Mouse (Mus musculus) thymus, postnatal 4 days (tissue): ENCODE results near the gene Klf12.

Experiments used
- DNase-seq: peaks from one replicate; pipeline ENCODE4 v3.0.0; 2021

The Klf12 gene

GRCm38 (mm10) chr14:100231384-100231783 is 53.1 kb downstream of the Klf12 start:
- no peak for DNase-seq

- DNase-seq, result no peak
These were observed 56.4 kb downstream of the Klf12 start for GRCm38 (mm10) chr14:100228120-100228519.

GRCm38 (mm10) chr14:100227717-100228116 is 56.8 kb downstream of the Klf12 start:
- no peak for DNase-seq

- no peak for DNase-seq
These were observed 60.3 kb downstream of the Klf12 start for GRCm38 (mm10) chr14:100224151-100224550.

GRCm38 (mm10) chr14:100222260-100222659 is 62.2 kb downstream of the Klf12 start:
- no peak for DNase-seq

GRCm38 (mm10) chr14:100215213-100215785 is 69.2 kb downstream of the Klf12 start:
- DNase-seq, result no peak

- no peak for DNase-seq
These were observed 71.4 kb downstream of the Klf12 start for GRCm38 (mm10) chr14:100213066-100213465.

- DNase-seq, result no peak
These were observed 72.7 kb downstream of the Klf12 start for GRCm38 (mm10) chr14:100211826-100212117.

- DNase-seq, result no peak
These were observed 73.2 kb downstream of the Klf12 start for GRCm38 (mm10) chr14:100211036-100211825.

- no peak for DNase-seq
These were observed 74.6 kb downstream of the Klf12 start for GRCm38 (mm10) chr14:100209814-100210419.

- no peak for DNase-seq
These were observed 77.4 kb downstream of the Klf12 start for GRCm38 (mm10) chr14:100207081-100207480.

GRCm38 (mm10) chr14:100206207-100206606 is 78.3 kb downstream of the Klf12 start:
- DNase-seq, result no peak

GRCm38 (mm10) chr14:100200058-100200688 is 84.3 kb downstream of the Klf12 start:
- no peak for DNase-seq

- no peak for DNase-seq
These were observed 85.8 kb downstream of the Klf12 start for GRCm38 (mm10) chr14:100198636-100199035.

GRCm38 (mm10) chr14:100197199-100197598 is 87.3 kb downstream of the Klf12 start:
- no peak for DNase-seq

GRCm38 (mm10) chr14:100189490-100190197 is 94.8 kb downstream of the Klf12 start:
- no peak for DNase-seq

GRCm38 (mm10) chr14:100187372-100187771 is 97.1 kb downstream of the Klf12 start:
- no peak for DNase-seq

- DNase-seq, result no peak
These were observed 106.7 kb downstream of the Klf12 start for GRCm38 (mm10) chr14:100177796-100178195.

- no peak for DNase-seq
These were observed 119.4 kb downstream of the Klf12 start for GRCm38 (mm10) chr14:100165075-100165474.

- no peak for DNase-seq
These were observed 127.8 kb downstream of the Klf12 start for GRCm38 (mm10) chr14:100156639-100157038.

GRCm38 (mm10) chr14:100147666-100148065 is 136.8 kb downstream of the Klf12 start:
- DNase-seq, result no peak

GRCm38 (mm10) chr14:100140370-100140769 is 144.1 kb downstream of the Klf12 start:
- no peak for DNase-seq

- no peak for DNase-seq
These were observed 150.2 kb downstream of the Klf12 start for GRCm38 (mm10) chr14:100134304-100134703.
